Mouse (Mus musculus) limb, embryonic 12.5 days (tissue): ENCODE results near the gene Rb1. TPM values are rescaled to one million over a fixed set of nuclear protein-coding genes. Genes with fewer than 3 reads are reported as not detected.

Source experiments
- ATAC-seq: fragments of 200-750 bp; cut with Nextera tagmentation; 2 replicates; pipeline ENCODE4 v1.8.0; 2017; ENCODE audit warnings: low read depth, moderate TSS enrichment; ENCODE audit not compliant: insufficient number of reproducible peaks, insufficient read depth, low FRiP score, low TSS enrichment
- H3K27ac ChIP-seq: fragments of 300-500 bp; sonication (generic); 2 replicates; pipeline ENCODE4 v1.5.1; 2016; ENCODE audit warnings: mild to moderate bottlenecking, moderate library complexity
- H3K27me3 ChIP-seq: fragments of 300-500 bp; sonication (generic); 2 replicates; pipeline ENCODE4 v1.6.1; 2016; ENCODE audit warnings: mild to moderate bottlenecking, moderate library complexity
- H3K36me3 ChIP-seq: fragments of 300-500 bp; sonication (generic); 2 replicates; pipeline ENCODE4 v1.6.1; 2016; ENCODE audit warnings: mild to moderate bottlenecking, moderate library complexity
- H3K4me1 ChIP-seq: fragments of 300-500 bp; sonication (generic); replicated peaks from 2 replicates; pipeline ENCODE4 v1.6.1; 2016
- H3K4me2 ChIP-seq: fragments of 300-500 bp; sonication (generic); 2 replicates; pipeline ENCODE4 v1.6.1; 2016; ENCODE audit warnings: mild to moderate bottlenecking, moderate library complexity
- H3K4me3 ChIP-seq: fragments of 300-500 bp; sonication (generic); replicated peaks from 2 replicates; pipeline ENCODE4 v1.5.1; 2016; ENCODE audit warnings: mild to moderate bottlenecking
- H3K9ac ChIP-seq: fragments of 300-500 bp; sonication (generic); replicated peaks from 2 replicates; pipeline ENCODE4 v1.6.1; 2016; ENCODE audit warnings: mild to moderate bottlenecking, moderate library complexity
- H3K9me3 ChIP-seq: fragments of 300-500 bp; sonication (generic); 2 replicates; pipeline ENCODE4 v1.6.1; 2016; ENCODE audit warnings: mild to moderate bottlenecking, moderate library complexity
- WGBS: fragments of 180-500 bp; shearing (Covaris S2); methylation state at CpG from one replicate; pipeline ENCODE4 v1.1.7; 2016; 5-methylcytosine and 5-hydroxymethylcytosine counted together
- polyA plus RNA-seq: library from polyadenylated mRNA; unstranded; fragments of >200 nt; fragmentation: Nextera tagmentation; extraction: Ambion mirVana; gene quantifications from 2 replicates; pipeline ENCODE4 v1.2.1, GENCODE M21; 2016

Gene Rb1
- polyA plus RNA-seq, 1 experiment from 2014 or later = 22.2 TPM

- H3K9ac ChIP-seq = no peak overlapping the region
- no peaks in the 10 kb centered on the region for H3K36me3 ChIP-seq
- no peak overlapping the region for H3K4me2 ChIP-seq
- no peaks in the 10 kb centered on the region for H3K9me3 ChIP-seq
- no peak overlapping the region for H3K27ac ChIP-seq
- H3K27me3 ChIP-seq = no peaks in the 10 kb centered on the region
- no peaks in the 10 kb centered on the region for H3K4me1 ChIP-seq
- no peak overlapping the region for H3K4me3 ChIP-seq
- ATAC-seq = no peak
- WGBS = 91% methylated on average over 3 of the region's 3 CpGs
Observed at GRCm38 (mm10) chr14:73333880-73334279, 8.3 kb upstream of the Rb1 start.

DNA sequence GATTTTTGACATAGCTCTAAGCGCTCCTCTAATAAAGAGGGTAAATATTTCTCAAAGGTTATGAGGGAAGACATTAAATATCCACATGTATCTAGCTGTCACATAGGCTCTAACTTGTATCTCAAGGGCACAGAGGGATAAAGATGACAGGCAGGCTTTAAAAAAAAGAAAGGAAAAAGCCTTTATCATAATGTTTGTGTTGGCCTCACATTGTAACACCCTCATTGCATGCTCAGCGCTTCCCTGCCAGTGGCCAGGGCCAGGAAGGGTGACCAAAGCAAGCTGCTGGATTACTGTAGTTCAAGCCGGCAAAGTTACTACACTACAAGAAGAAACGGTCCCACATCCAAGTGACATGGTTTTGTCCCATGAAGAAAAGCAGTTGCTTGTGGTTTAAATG lies 5.8 kb upstream of the Rb1 start:
- H3K9ac ChIP-seq = no peak overlapping the region
- no peaks in the 10 kb centered on the region for H3K36me3 ChIP-seq
- H3K27ac ChIP-seq = no peak overlapping the region
- no peak overlapping the region for H3K4me2 ChIP-seq
- H3K9me3 ChIP-seq = no peaks in the 10 kb centered on the region
- H3K4me1 ChIP-seq = peaks cover 5% of the 10 kb centered on the region
- ATAC-seq = no peak
- WGBS = 88% methylated on average over 4 of the region's 4 CpGs
- H3K27me3 ChIP-seq = no peaks in the 10 kb centered on the region
- no peak overlapping the region for H3K4me3 ChIP-seq

DNA sequence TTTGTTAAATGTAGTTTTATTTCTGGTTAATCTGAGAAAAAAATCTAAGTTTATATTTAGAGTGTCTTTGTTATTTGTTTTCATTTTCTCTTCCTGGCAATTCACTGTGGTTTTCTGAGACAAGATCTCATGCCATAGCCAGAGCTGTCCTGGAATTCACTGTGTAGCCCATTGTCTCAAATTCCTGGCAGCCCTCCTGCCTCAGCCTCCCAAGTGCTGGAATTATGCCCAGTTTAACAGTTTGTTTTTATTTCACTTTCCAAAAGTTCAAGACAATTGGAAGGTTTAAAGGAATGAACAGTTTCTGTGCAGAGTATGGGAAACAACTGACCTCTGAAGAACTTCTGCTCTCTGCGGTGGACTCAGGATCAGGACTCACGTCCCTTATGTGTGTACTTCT lies 4.2 kb upstream of the Rb1 start:
- H3K4me1 ChIP-seq = peaks cover 5% of the 10 kb centered on the region
- H3K9me3 ChIP-seq = no peaks in the 10 kb centered on the region
- WGBS = 95% methylated on average over 2 of the region's 2 CpGs
- no peak for ATAC-seq
- no peaks in the 10 kb centered on the region for H3K27me3 ChIP-seq
- no peak overlapping the region for H3K27ac ChIP-seq
- H3K4me3 ChIP-seq = no peak overlapping the region
- H3K36me3 ChIP-seq = no peaks in the 10 kb centered on the region
- no peak overlapping the region for H3K4me2 ChIP-seq
- H3K9ac ChIP-seq = no peak overlapping the region

GRCm38 (mm10) chr14:73326511-73326910 lies 889 bp upstream of the Rb1 start:
- no peaks in the 10 kb centered on the region for H3K27me3 ChIP-seq
- no peak for ATAC-seq
- no peaks in the 10 kb centered on the region for H3K9me3 ChIP-seq
- WGBS = 6% methylated on average over 8 of the region's 8 CpGs
- H3K4me3 ChIP-seq = peak overlapping the region; percentile 93
- H3K36me3 ChIP-seq = no peaks in the 10 kb centered on the region
- H3K4me1 ChIP-seq = peaks cover 7% of the 10 kb centered on the region
- peak overlapping the region; percentile 93 for H3K4me2 ChIP-seq
- peak overlapping the region; percentile 83 for H3K9ac ChIP-seq
- H3K27ac ChIP-seq = peak overlapping the region; percentile 87

DNA sequence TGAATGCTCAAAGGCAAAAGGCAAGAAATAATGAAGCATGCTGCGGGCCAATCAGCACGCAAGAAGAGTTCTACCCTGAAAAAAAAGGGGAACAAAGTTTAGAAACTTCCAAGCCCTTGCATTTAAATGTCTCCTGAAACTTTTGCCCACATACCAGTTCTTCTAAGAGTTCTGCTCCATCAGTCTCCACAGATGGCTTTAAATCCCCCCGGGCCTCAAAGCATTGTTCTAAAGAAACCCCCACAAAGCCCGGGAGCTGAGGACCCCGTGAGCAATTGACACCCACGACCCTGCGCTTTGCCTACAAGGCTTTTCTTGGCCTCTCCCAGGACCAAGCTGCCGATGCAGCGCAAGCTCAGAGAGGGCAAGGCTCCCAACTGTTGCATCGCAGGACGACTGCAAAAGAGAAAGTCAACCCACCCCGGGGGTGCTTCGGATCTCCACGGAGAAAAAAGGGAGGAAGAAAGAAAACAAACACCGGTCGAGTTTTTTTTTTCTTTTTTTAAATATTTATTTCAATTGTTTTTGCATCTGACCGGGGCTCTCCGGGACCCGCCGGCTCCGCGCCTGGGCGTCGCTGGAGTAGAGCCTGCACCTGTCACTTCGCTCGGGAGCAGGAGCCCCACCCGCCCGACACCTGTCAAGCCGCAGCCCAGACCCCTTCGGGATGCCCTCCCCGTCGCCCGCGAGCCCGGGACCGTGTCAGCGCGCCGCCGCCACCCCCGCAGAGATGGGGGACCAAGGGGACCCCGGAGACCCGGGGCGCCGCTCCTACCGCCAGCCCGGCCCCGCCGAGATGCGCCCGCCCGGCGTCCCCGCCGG lies 777 bp downstream of the Rb1 start:
- 2% methylated on average over 54 of the region's 55 CpGs for WGBS
- peak; percentile 45; the same call in 1 of the 2 replicates for ATAC-seq
- H3K4me3 ChIP-seq = peak overlapping the region; percentile 93
- no peaks in the 10 kb centered on the region for H3K36me3 ChIP-seq
- H3K9ac ChIP-seq = peak overlapping the region; percentile 83
- peak overlapping the region; percentile 87 for H3K27ac ChIP-seq
- peak overlapping the region; percentile 93 for H3K4me2 ChIP-seq
- no peaks in the 10 kb centered on the region for H3K27me3 ChIP-seq
- H3K9me3 ChIP-seq = no peaks in the 10 kb centered on the region
- peaks cover 7% of the 10 kb centered on the region for H3K4me1 ChIP-seq

DNA sequence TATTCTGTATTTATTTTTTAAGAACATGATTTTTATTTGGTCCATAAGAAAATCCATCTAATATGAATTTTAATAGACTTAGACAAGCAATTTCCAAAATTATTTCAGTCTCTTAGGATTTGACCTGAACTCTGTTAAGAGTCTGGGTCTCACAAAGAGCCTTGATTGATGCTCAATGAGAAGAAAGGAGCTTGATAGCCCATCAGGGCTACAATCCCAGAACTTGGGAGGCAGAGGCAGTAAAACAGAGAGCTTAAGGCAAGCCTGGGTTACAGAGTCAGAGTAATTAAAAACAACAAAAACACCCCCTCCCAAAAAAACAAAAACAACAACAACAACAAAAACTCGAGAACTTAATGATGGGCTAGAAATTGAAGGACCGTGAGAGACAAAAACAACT lies 1.7 kb downstream of the Rb1 start:
- Histone ChIP-seq H3K9me3 (no peaks in the 10 kb centered on the region), H3K4me2 (peak overlapping the region; percentile 93; the same call in 1 of the 2 replicates), H3K9ac (no peak overlapping the region), H3K27me3 (no peaks in the 10 kb centered on the region), H3K36me3 (no peaks in the 10 kb centered on the region), H3K4me1 (peaks cover 7% of the 10 kb centered on the region), H3K27ac (no peak overlapping the region), H3K4me3 (no peak overlapping the region)
- no peak for ATAC-seq
- WGBS = 59% methylated on average over 2 of the region's 2 CpGs

DNA sequence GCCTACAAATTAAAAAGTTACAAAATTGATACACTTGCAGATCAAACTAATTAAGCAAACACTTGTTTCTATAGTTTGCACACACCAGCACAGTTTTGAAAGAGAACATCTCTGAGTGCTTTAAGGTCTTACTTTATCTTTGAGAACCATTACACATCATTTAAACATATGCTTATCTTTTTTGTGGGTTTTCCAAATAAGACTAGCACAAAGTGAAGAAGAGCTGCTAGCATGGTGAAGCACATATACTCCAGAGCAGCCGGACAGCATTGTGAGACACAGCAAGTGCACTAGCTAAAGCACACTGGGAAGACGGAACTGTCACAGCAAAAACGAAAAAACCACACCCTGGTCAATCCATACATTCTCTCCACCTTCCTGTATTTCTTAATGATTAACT lies 3.5 kb downstream of the Rb1 start:
- peaks cover 7% of the 10 kb centered on the region for H3K4me1 ChIP-seq
- H3K9ac ChIP-seq = no peak overlapping the region
- no peaks in the 10 kb centered on the region for H3K27me3 ChIP-seq
- H3K4me2 ChIP-seq = no peak overlapping the region
- 84% methylated on average over 3 of the region's 3 CpGs for WGBS
- no peak overlapping the region for H3K4me3 ChIP-seq
- no peaks in the 10 kb centered on the region for H3K9me3 ChIP-seq
- no peaks in the 10 kb centered on the region for H3K36me3 ChIP-seq
- no peak overlapping the region for H3K27ac ChIP-seq
- ATAC-seq = no peak

DNA sequence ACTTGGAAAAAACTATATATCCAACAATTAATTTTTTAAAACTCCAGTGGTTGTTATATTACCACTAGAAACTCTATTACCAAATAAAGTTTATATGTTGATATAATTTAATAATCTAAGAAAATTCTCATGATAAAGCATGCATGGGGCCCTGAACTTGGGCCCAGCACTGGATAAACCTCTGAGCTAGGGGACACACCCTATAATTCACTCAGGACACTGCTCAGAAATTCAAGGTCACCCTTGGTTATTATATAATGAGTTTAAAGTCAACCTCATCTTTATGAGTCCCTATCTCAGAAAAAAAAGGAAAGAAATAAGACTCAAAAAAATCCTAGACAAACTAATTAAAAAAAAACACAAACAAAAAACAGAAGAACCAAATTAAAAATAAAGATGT lies 8.7 kb downstream of the Rb1 start:
- Histone ChIP-seq H3K4me2 (no peak overlapping the region), H3K4me3 (no peak overlapping the region), H3K9me3 (no peaks in the 10 kb centered on the region), H3K9ac (no peak overlapping the region), H3K4me1 (peaks cover 7% of the 10 kb centered on the region; the same call in 1 of the 2 replicates), H3K27ac (no peak overlapping the region), H3K36me3 (no peaks in the 10 kb centered on the region), H3K27me3 (no peaks in the 10 kb centered on the region)
- no peak for ATAC-seq

GRCm38 (mm10) chr14:73313864-73314263 lies 11.8 kb downstream of the Rb1 start:
- WGBS = 81% methylated on average over 4 of the region's 4 CpGs
- no peak overlapping the region for H3K9ac ChIP-seq
- H3K27me3 ChIP-seq = no peaks in the 10 kb centered on the region
- H3K4me3 ChIP-seq = no peak overlapping the region
- H3K4me1 ChIP-seq = peaks cover 7% of the 10 kb centered on the region; the same call in 1 of the 2 replicates
- no peaks in the 10 kb centered on the region for H3K36me3 ChIP-seq
- ATAC-seq = no peak
- H3K4me2 ChIP-seq = no peak overlapping the region
- H3K27ac ChIP-seq = no peak overlapping the region
- H3K9me3 ChIP-seq = no peaks in the 10 kb centered on the region

- Histone ChIP-seq H3K4me1 (peaks cover 7% of the 10 kb centered on the region; the same call in 1 of the 2 replicates), H3K27me3 (no peaks in the 10 kb centered on the region), H3K27ac (no peak overlapping the region), H3K9ac (no peak overlapping the region), H3K36me3 (no peaks in the 10 kb centered on the region), H3K4me3 (no peak overlapping the region), H3K9me3 (no peaks in the 10 kb centered on the region), H3K4me2 (no peak overlapping the region)
- WGBS = 49% methylated on average over 5 of the region's 5 CpGs
- ATAC-seq = 0 out of 2 replicates have a peak, but pooled peaks have one; percentile 63
Observed at GRCm38 (mm10) chr14:73313396-73313795, 12.2 kb downstream of the Rb1 start.

GRCm38 (mm10) chr14:73312909-73313308 lies 12.7 kb downstream of the Rb1 start:
- H3K27ac ChIP-seq = no peak overlapping the region
- 82% methylated on average over 5 of the region's 5 CpGs for WGBS
- H3K9me3 ChIP-seq = no peaks in the 10 kb centered on the region
- H3K36me3 ChIP-seq = no peaks in the 10 kb centered on the region
- no peak overlapping the region for H3K9ac ChIP-seq
- no peaks in the 10 kb centered on the region for H3K27me3 ChIP-seq
- H3K4me2 ChIP-seq = no peak overlapping the region
- ATAC-seq = no peak
- H3K4me1 ChIP-seq = peaks cover 7% of the 10 kb centered on the region; the same call in 1 of the 2 replicates
- H3K4me3 ChIP-seq = no peak overlapping the region

- H3K9me3 ChIP-seq = no peaks in the 10 kb centered on the region
- no peak overlapping the region for H3K4me3 ChIP-seq
- 93% methylated on average over 1 of the region's 1 CpGs for WGBS
- no peak overlapping the region for H3K9ac ChIP-seq
- H3K27me3 ChIP-seq = no peaks in the 10 kb centered on the region
- H3K27ac ChIP-seq = no peak overlapping the region
- H3K4me2 ChIP-seq = no peak overlapping the region
- no peak for ATAC-seq
- H3K4me1 ChIP-seq = no peaks in the 10 kb centered on the region
- no peaks in the 10 kb centered on the region for H3K36me3 ChIP-seq
Observed at GRCm38 (mm10) chr14:73307490-73307889, 18.1 kb downstream of the Rb1 start.
